7 mouse cellular contexts compared by ENCODE assay signal in genomic region chr5:130023067-130023766, GRCm38 (mm10). TPM values are rescaled to one million over a fixed set of nuclear protein-coding genes. Genes with fewer than 3 reads are reported as not detected.
DNase-seq lines count a peak whose midpoint lies in the region; ATAC-seq and TF ChIP-seq lines count a peak whose summit lies in the region.

No protein-coding gene starts in this region.

- no peak for TF ChIP-seq POLR2A in embryonic fibroblast, embryonic 13.5 days (IDR thresholded peaks at IDR 0.05; ENCODE audit: low read depth, low read length)
- no peak for TF ChIP-seq POLR2A in cerebellum, adult 2 months (IDR thresholded peaks at IDR 0.05; ENCODE audit: borderline replicate concordance, insufficient read depth, low read length)

- no peaks in the 10 kb centered on the region; the same call in 1 of the 2 replicates for H3K36me3 ChIP-seq in lung, postnatal 0 days (ENCODE audit: insufficient read depth, low read length)
- peaks cover 3% of the 10 kb centered on the region; the same call in 1 of the 2 replicates for H3K36me3 ChIP-seq in limb, embryonic 12.5 days
- no peaks in the 10 kb centered on the region for H3K36me3 ChIP-seq in stomach, embryonic 16.5 days (ENCODE audit: control insufficient read depth, insufficient read depth, low read length)

- TF ChIP-seq CTCF in lung, postnatal 0 days (IDR thresholded peaks at IDR 0.05), result no peak
- TF ChIP-seq CTCF in embryonic fibroblast, embryonic 13.5 days (IDR thresholded peaks at IDR 0.05; ENCODE audit: borderline replicate concordance, insufficient read depth, low read length), result no peak
- no peak for TF ChIP-seq CTCF in cerebellum, adult 2 months (IDR thresholded peaks at IDR 0.05; ENCODE audit: borderline replicate concordance, insufficient read depth, low read depth, low read length)

- peak overlapping the region; percentile 27; the same call in 1 of the 2 replicates for H3K4me2 ChIP-seq in lung, postnatal 0 days (replicated peaks; ENCODE audit: low read depth, low read length)
- peak overlapping the region; percentile 73 for H3K4me2 ChIP-seq in limb, embryonic 12.5 days
- peak overlapping the region; percentile 79 for H3K4me2 ChIP-seq in stomach, embryonic 16.5 days (ENCODE audit: low read depth, low read length)

- 37% methylated on average over 12 of the region's 12 CpGs for WGBS in lung, postnatal 0 days
- 44% methylated on average over 12 of the region's 12 CpGs for WGBS in limb, embryonic 12.5 days
- WGBS in stomach, embryonic 16.5 days, result 39% methylated on average over 12 of the region's 12 CpGs
- WGBS in cerebellum, adult 2 months, result 39% methylated on average over 12 of the region's 12 CpGs

- no peak for DNase-seq in lung, postnatal 0 days (ENCODE audit: low spot score)
- no peak for DNase-seq in lung, adult 18-20 months
- DNase-seq in cerebellum, adult 2 months, result no peak
- no peak for DNase-seq in thymus, postnatal 4 days

- H3K27ac ChIP-seq in lung, postnatal 0 days (ENCODE audit: low read length), result no peak overlapping the region
- no peak overlapping the region for H3K27ac ChIP-seq in embryonic fibroblast, embryonic 13.5 days (ENCODE audit: insufficient read depth, low read length)
- H3K27ac ChIP-seq in limb, embryonic 12.5 days, result no peak overlapping the region
- no peak overlapping the region for H3K27ac ChIP-seq in stomach, embryonic 16.5 days (ENCODE audit: low read length)
- no peak overlapping the region for H3K27ac ChIP-seq in cerebellum, adult 2 months (ENCODE audit: insufficient read depth, low read length)

- ATAC-seq in lung, postnatal 0 days, result no peak
- no peak for ATAC-seq in limb, embryonic 12.5 days (ENCODE audit: insufficient number of reproducible peaks, insufficient read depth, low FRiP score, low TSS enrichment, low read depth)
- no peak for ATAC-seq in stomach, embryonic 16.5 days (ENCODE audit: insufficient read depth, low FRiP score)

- H3K27me3 ChIP-seq in lung, postnatal 0 days (replicated peaks; ENCODE audit: insufficient read depth, low read length), result no peaks in the 10 kb centered on the region
- H3K27me3 ChIP-seq in limb, embryonic 12.5 days, result peaks cover 4% of the 10 kb centered on the region; the same call in 1 of the 2 replicates
- H3K27me3 ChIP-seq in stomach, embryonic 16.5 days (ENCODE audit: control insufficient read depth, insufficient read depth, low read length), result no peaks in the 10 kb centered on the region
- no peaks in the 10 kb centered on the region for H3K27me3 ChIP-seq in cerebellum, adult 2 months (ENCODE audit: control insufficient read depth, insufficient read depth, low read length)

- no peak for TF ChIP-seq EP300 in lung, postnatal 0 days (IDR thresholded peaks at IDR 0.05)

- no peak overlapping the region for H3K9ac ChIP-seq in lung, postnatal 0 days (replicated peaks; ENCODE audit: low read depth)
- 0 out of 2 replicates have a peak overlapping the region, but pooled peaks have one; percentile 37 for H3K9ac ChIP-seq in limb, embryonic 12.5 days (replicated peaks)
- H3K9ac ChIP-seq in stomach, embryonic 16.5 days (ENCODE audit: low read length), result peak overlapping the region; percentile 74

- no peaks in the 10 kb centered on the region for H3K9me3 ChIP-seq in lung, postnatal 0 days (ENCODE audit: low read length)
- no peaks in the 10 kb centered on the region for H3K9me3 ChIP-seq in limb, embryonic 12.5 days
- H3K9me3 ChIP-seq in stomach, embryonic 16.5 days (replicated peaks; ENCODE audit: control insufficient read depth, low read length), result no peaks in the 10 kb centered on the region

- no peaks in the 10 kb centered on the region for H3K4me1 ChIP-seq in lung, postnatal 0 days (ENCODE audit: insufficient read depth, low read depth, low read length)
- peaks cover 4% of the 10 kb centered on the region for H3K4me1 ChIP-seq in embryonic fibroblast, embryonic 13.5 days (ENCODE audit: control insufficient read depth, insufficient read depth, low read length)
- peaks cover 14% of the 10 kb centered on the region; the same call in 1 of the 2 replicates for H3K4me1 ChIP-seq in limb, embryonic 12.5 days (replicated peaks)
- peaks cover 3% of the 10 kb centered on the region; the same call in 1 of the 2 replicates for H3K4me1 ChIP-seq in stomach, embryonic 16.5 days (ENCODE audit: control insufficient read depth, insufficient read depth, low read length)
- H3K4me1 ChIP-seq in cerebellum, adult 2 months (ENCODE audit: control insufficient read depth, insufficient read depth, low read length), result no peaks in the 10 kb centered on the region

- peak overlapping the region; percentile 64; the same call in 1 of the 2 replicates for H3K4me3 ChIP-seq in lung, postnatal 0 days (ENCODE audit: low read depth, low read length)
- H3K4me3 ChIP-seq in embryonic fibroblast, embryonic 13.5 days (ENCODE audit: insufficient read depth, low read length), result peak overlapping the region; percentile 16
- H3K4me3 ChIP-seq in limb, embryonic 12.5 days (replicated peaks), result peak overlapping the region; percentile 49
- H3K4me3 ChIP-seq in stomach, embryonic 16.5 days (replicated peaks; ENCODE audit: low read length), result peak overlapping the region; percentile 62
- H3K4me3 ChIP-seq in cerebellum, adult 2 months (replicated peaks; ENCODE audit: insufficient read depth, low read depth, low read length), result no peak overlapping the region

RNA-seq across cellular contexts. Expression of gene Asl, which starts 5.8 kb away (rescaled TPM):
- polyA plus RNA-seq in lung, postnatal 0 days (2015; fragmentation: Nextera tagmentation; extraction: Ambion mirVana), result 27.3 and 29.7 TPM in 2 replicates
- 32.6 and 41.4 TPM in 2 replicates for polyA plus RNA-seq in embryonic fibroblast, embryonic 13.5 days (2011; ENCODE audit: insufficient read length, low read depth, missing spikeins)
- polyA plus RNA-seq in limb, embryonic 12.5 days (2016; fragmentation: Nextera tagmentation; extraction: Ambion mirVana), result 29.5 and 29.6 TPM in 2 replicates
- polyA plus RNA-seq in stomach, embryonic 16.5 days (2015; fragmentation: Nextera tagmentation; extraction: Ambion mirVana), result 46.5 and 47.8 TPM in 2 replicates
- polyA plus RNA-seq in cerebellum, adult 2 months (2012; rRNA removed), result 27.0 and 28.7 TPM in 2 replicates

RNA-seq across cellular contexts. Expression of gene Crcp, which starts 5.9 kb away (rescaled TPM):
- polyA plus RNA-seq in lung, postnatal 0 days (2015; fragmentation: Nextera tagmentation; extraction: Ambion mirVana), result 31.0 and 31.5 TPM in 2 replicates
- 30.8 and 36.5 TPM in 2 replicates for polyA plus RNA-seq in embryonic fibroblast, embryonic 13.5 days (2011; ENCODE audit: insufficient read length, low read depth, missing spikeins)
- polyA plus RNA-seq in limb, embryonic 12.5 days (2016; fragmentation: Nextera tagmentation; extraction: Ambion mirVana), result 39.6 and 46.0 TPM in 2 replicates
- polyA plus RNA-seq in stomach, embryonic 16.5 days (2015; fragmentation: Nextera tagmentation; extraction: Ambion mirVana), result 32.1 and 33.1 TPM in 2 replicates
- polyA plus RNA-seq in cerebellum, adult 2 months (2012; rRNA removed), result 34.9 and 38.9 TPM in 2 replicates

RNA-seq across cellular contexts. Expression of gene Gusb, which starts 20.4 kb away (rescaled TPM):
- 49.0 and 50.0 TPM in 2 replicates for polyA plus RNA-seq in lung, postnatal 0 days (2015; fragmentation: Nextera tagmentation; extraction: Ambion mirVana)
- polyA plus RNA-seq in embryonic fibroblast, embryonic 13.5 days (2011; ENCODE audit: insufficient read length, low read depth, missing spikeins), result 43.4 and 49.9 TPM in 2 replicates
- 43.0 and 45.7 TPM in 2 replicates for polyA plus RNA-seq in limb, embryonic 12.5 days (2016; fragmentation: Nextera tagmentation; extraction: Ambion mirVana)
- polyA plus RNA-seq in stomach, embryonic 16.5 days (2015; fragmentation: Nextera tagmentation; extraction: Ambion mirVana), result 66.0 and 71.7 TPM in 2 replicates
- polyA plus RNA-seq in cerebellum, adult 2 months (2012; rRNA removed), result 18.9 and 19.3 TPM in 2 replicates

RNA-seq across cellular contexts. Expression of gene Tpst1, which starts 49.9 kb away (rescaled TPM):
- 31.5 and 36.9 TPM in 2 replicates for polyA plus RNA-seq in lung, postnatal 0 days (2015; fragmentation: Nextera tagmentation; extraction: Ambion mirVana)
- 34.0 and 44.9 TPM in 2 replicates for polyA plus RNA-seq in embryonic fibroblast, embryonic 13.5 days (2011; ENCODE audit: insufficient read length, low read depth, missing spikeins)
- polyA plus RNA-seq in limb, embryonic 12.5 days (2016; fragmentation: Nextera tagmentation; extraction: Ambion mirVana), result 83.5 and 85.3 TPM in 2 replicates
- polyA plus RNA-seq in stomach, embryonic 16.5 days (2015; fragmentation: Nextera tagmentation; extraction: Ambion mirVana), result 68.7 and 76.4 TPM in 2 replicates
- 36.3 and 41.6 TPM in 2 replicates for polyA plus RNA-seq in cerebellum, adult 2 months (2012; rRNA removed)

Comparison
In these comparisons a context has a peak if more than half of its experiments do, and no peak if none do; other contexts are left out.
1. H3K4me2 ChIP-seq: peak in every context shown above with its lines; median percentile 79 in stomach, embryonic 16.5 days; 73 in limb, embryonic 12.5 days; 27 in lung, postnatal 0 days.